Mouse (Mus musculus) spleen, adult 2 months (tissue): ENCODE measurements around the gene Chrm4.

ENCODE experiments used
- CTCF ChIP-seq: fragments of 200-500 bp; IDR thresholded peaks from 2 replicates; pipeline ENCODE4 v1.5.1; 2011; ENCODE audit warnings: mild to moderate bottlenecking, inconsistent platforms; ENCODE audit not compliant: insufficient read depth, insufficient read length, insufficient replicate concordance; ENCODE audit errors: extremely low read depth
- POLR2A ChIP-seq: fragments of 200-500 bp; IDR thresholded peaks from 2 replicates; pipeline ENCODE4 v1.6.1; 2011; ENCODE audit warnings: low read depth, low read length, inconsistent platforms

GRCm38 (mm10) chr2:91878387-91879180, 48.5 kb upstream of the Chrm4 start:
- TF ChIP-seq POLR2A (no peak), CTCF (no peak)
